Mouse (Mus musculus) telencephalon, adult 2 months (tissue): ENCODE measurements at regions not wholly inside any gene's neighbourhood (a gene's known extent, or its start where the extent isn't known, plus 50 kb on each side); places are given as distances from the start of the nearest gene placed in this dataset.

Experiments
- DNase-seq: peaks from one replicate; pipeline ENCODE4 v3.0.0-alpha.2; 2011; ENCODE audit warnings: low read depth, low spot score

DNA sequence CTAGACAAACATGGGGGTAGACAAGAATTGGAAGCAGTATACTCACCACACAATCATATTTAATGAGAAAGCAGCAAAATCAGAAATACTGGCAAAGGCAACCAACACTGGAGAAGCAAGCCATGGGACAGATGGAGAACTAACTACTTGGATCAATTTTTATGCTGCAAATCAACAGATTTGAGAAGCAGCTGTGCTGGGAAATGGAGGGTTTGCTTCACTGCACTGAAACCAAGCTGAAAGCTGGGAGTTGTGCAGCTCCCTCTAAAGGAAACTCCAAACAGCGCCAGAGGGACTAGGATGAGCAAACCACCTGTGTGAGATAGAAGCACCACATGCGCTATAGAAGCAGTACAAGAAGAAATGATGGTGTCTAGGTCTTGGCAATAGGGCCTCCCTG, 1246.0 kb downstream of the Lrfn5 start:
- peak; percentile 40 for DNase-seq

DNA sequence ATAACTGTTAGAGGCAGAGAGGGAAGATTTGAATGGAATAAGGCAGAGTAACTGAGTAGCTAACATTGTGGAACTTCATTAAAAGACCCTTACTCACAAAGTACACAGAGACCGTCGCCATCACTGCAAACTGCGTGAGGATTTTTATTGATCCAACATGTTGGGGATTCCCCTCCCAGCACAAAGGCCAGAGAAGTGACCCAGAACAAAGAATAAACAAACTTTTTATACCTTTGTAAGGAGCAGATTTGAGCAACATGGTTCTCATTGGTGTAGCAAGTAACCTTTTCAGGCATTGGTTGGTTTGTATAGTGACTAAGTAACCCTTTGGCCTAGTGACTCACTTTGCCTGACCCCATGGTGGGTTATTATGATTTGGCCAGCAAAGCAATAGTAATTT, 1246.9 kb downstream of the Lrfn5 start:
- DNase-seq = no peak

DNA sequence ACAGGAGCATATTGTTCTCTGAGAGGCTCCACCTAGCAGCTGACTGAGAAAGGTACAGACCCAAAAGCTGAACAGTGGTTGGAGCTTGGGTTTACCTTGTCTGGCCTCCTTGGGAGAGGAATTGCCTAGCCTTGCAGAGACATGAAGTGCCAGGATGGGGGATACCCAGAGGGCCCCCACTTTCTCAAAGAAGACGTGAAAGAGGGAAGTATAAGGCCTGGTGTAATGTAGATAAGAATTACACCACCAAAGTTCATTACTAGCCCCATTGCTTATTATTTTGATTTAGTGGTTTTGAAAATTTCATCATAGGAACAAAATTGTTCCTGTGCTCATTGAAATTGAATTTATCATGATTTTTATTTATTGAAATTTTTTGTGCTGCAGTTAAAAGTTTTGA, 1253.0 kb downstream of the Lrfn5 start:
- no peak for DNase-seq

DNA sequence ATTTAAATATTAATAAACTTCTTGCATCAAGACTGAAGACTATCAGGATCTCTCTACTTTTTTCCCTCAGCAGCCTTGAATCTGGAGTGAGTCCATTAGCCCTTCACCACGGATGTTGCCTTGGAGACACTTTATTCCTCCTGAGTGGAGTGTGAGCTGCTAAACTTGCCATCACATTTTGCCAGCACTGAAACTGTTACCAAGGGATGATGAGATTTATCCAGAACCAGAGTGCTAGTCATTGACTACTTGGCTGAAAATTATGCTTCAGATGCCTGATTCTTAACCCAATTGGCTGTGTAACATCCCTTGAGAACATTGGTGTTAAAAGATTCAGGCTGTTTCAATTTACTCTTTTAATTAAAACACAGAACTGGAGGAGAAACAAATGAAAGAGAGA, 1289.8 kb downstream of the Lrfn5 start:
- no peak for DNase-seq
